Mouse (Mus musculus): Measurements from ENCODE around the gene Efcab8. TPM values are rescaled to one million over a fixed set of nuclear protein-coding genes. Genes with fewer than 3 reads are reported as not detected.

The Efcab8 gene
- polyA plus RNA-seq, 1 experiment from 2014 or later, result 0.27 TPM

- Histone ChIP-seq H3K27me3 (replicated peaks; ENCODE audit: control insufficient read depth, insufficient read depth, low read length) (no peaks in the 10 kb centered on the region), H3K36me3 (ENCODE audit: control insufficient read depth, insufficient read depth) (no peaks in the 10 kb centered on the region), H3K9me3 (ENCODE audit: control insufficient read depth, low read length) (no peaks in the 10 kb centered on the region), H3K27ac (ENCODE audit: low read length) (no peak overlapping the region), H3K4me2 (ENCODE audit: low read length) (no peak overlapping the region), H3K9ac (replicated peaks; ENCODE audit: low read depth, low read length) (no peak overlapping the region), H3K4me1 (replicated peaks; ENCODE audit: control insufficient read depth, insufficient read depth, low read length) (no peaks in the 10 kb centered on the region), H3K4me3 (replicated peaks; ENCODE audit: low read length) (no peak overlapping the region)
- no peak for ATAC-seq
- WGBS, result 81% methylated on average over 6 of the region's 6 CpGs
Observed at GRCm38 (mm10) chr2:153850351-153851029, 70.8 kb downstream of the Efcab8 start.

- no peak overlapping the region for H3K4me2 ChIP-seq (ENCODE audit: low read length)
- no peaks in the 10 kb centered on the region for H3K9me3 ChIP-seq (ENCODE audit: control insufficient read depth, low read length)
- no peak overlapping the region for H3K27ac ChIP-seq (ENCODE audit: low read length)
- H3K27me3 ChIP-seq (replicated peaks; ENCODE audit: control insufficient read depth, insufficient read depth, low read length), result no peaks in the 10 kb centered on the region
- H3K36me3 ChIP-seq (ENCODE audit: control insufficient read depth, insufficient read depth), result no peaks in the 10 kb centered on the region
- H3K4me3 ChIP-seq (replicated peaks; ENCODE audit: low read length), result no peak overlapping the region
- no peak overlapping the region for H3K9ac ChIP-seq (replicated peaks; ENCODE audit: low read depth, low read length)
- 46% methylated on average over 4 of the region's 4 CpGs for WGBS
- no peaks in the 10 kb centered on the region for H3K4me1 ChIP-seq (replicated peaks; ENCODE audit: control insufficient read depth, insufficient read depth, low read length)
- ATAC-seq, result no peak
Observed at GRCm38 (mm10) chr2:153851030-153851360, 71.3 kb downstream of the Efcab8 start.

- no peaks in the 10 kb centered on the region for H3K9me3 ChIP-seq (ENCODE audit: control insufficient read depth, low read length)
- WGBS, result 7% methylated on average over 5 of the region's 5 CpGs
- ATAC-seq, result no peak
Observed at GRCm38 (mm10) chr2:153853544-153853943, 73.8 kb downstream of the Efcab8 start.

GRCm38 (mm10) chr2:153859581-153859980 is 79.8 kb downstream of the Efcab8 start:
- Histone ChIP-seq H3K9me3 (ENCODE audit: control insufficient read depth, low read length) (no peaks in the 10 kb centered on the region), H3K4me3 (replicated peaks; ENCODE audit: low read length) (no peak overlapping the region), H3K4me1 (replicated peaks; ENCODE audit: control insufficient read depth, insufficient read depth, low read length) (no peaks in the 10 kb centered on the region), H3K4me2 (ENCODE audit: low read length) (no peak overlapping the region), H3K9ac (replicated peaks; ENCODE audit: low read depth, low read length) (no peak overlapping the region), H3K27me3 (replicated peaks; ENCODE audit: control insufficient read depth, insufficient read depth, low read length) (no peaks in the 10 kb centered on the region), H3K36me3 (ENCODE audit: control insufficient read depth, insufficient read depth) (no peaks in the 10 kb centered on the region), H3K27ac (ENCODE audit: low read length) (no peak overlapping the region)
- no peak for ATAC-seq
- WGBS, result 90% methylated on average over 2 of the region's 2 CpGs

More at GRCm38 (mm10) chr2:153853544-153853943, 73.8 kb downstream of the Efcab8 start:
- no peak overlapping the region for H3K9ac ChIP-seq (replicated peaks; ENCODE audit: low read depth, low read length)
- no peak overlapping the region for H3K4me2 ChIP-seq (ENCODE audit: low read length)
- no peaks in the 10 kb centered on the region for H3K36me3 ChIP-seq (ENCODE audit: control insufficient read depth, insufficient read depth)
- no peaks in the 10 kb centered on the region for H3K27me3 ChIP-seq (replicated peaks; ENCODE audit: control insufficient read depth, insufficient read depth, low read length)
- H3K4me3 ChIP-seq (replicated peaks; ENCODE audit: low read length), result no peak overlapping the region
- H3K4me1 ChIP-seq (replicated peaks; ENCODE audit: control insufficient read depth, insufficient read depth, low read length), result no peaks in the 10 kb centered on the region
- no peak overlapping the region for H3K27ac ChIP-seq (ENCODE audit: low read length)

- Histone ChIP-seq H3K36me3 (ENCODE audit: control insufficient read depth, insufficient read depth) (no peaks in the 10 kb centered on the region), H3K9me3 (ENCODE audit: control insufficient read depth, low read length) (no peaks in the 10 kb centered on the region), H3K27me3 (replicated peaks; ENCODE audit: control insufficient read depth, insufficient read depth, low read length) (no peaks in the 10 kb centered on the region), H3K27ac (ENCODE audit: low read length) (no peak overlapping the region), H3K9ac (replicated peaks; ENCODE audit: low read depth, low read length) (no peak overlapping the region), H3K4me2 (ENCODE audit: low read length) (no peak overlapping the region), H3K4me1 (replicated peaks; ENCODE audit: control insufficient read depth, insufficient read depth, low read length) (no peaks in the 10 kb centered on the region), H3K4me3 (replicated peaks; ENCODE audit: low read length) (no peak overlapping the region)
- ATAC-seq, result no peak
- WGBS, result 92% methylated on average over 11 of the region's 11 CpGs
Observed at GRCm38 (mm10) chr2:153860315-153860714, 80.6 kb downstream of the Efcab8 start.

- no peak overlapping the region for H3K9ac ChIP-seq (replicated peaks; ENCODE audit: low read depth, low read length)
- ATAC-seq, result no peak
- 67% methylated on average over 3 of the region's 3 CpGs for whole genome bisulfite sequencing
- no peaks in the 10 kb centered on the region for H3K9me3 ChIP-seq (ENCODE audit: control insufficient read depth, low read length)
- no peaks in the 10 kb centered on the region for H3K27me3 ChIP-seq (replicated peaks; ENCODE audit: control insufficient read depth, insufficient read depth, low read length)
- H3K36me3 ChIP-seq (ENCODE audit: control insufficient read depth, insufficient read depth), result no peaks in the 10 kb centered on the region
- H3K4me2 ChIP-seq (ENCODE audit: low read length), result no peak overlapping the region
- H3K4me3 ChIP-seq (replicated peaks; ENCODE audit: low read length), result no peak overlapping the region
- H3K27ac ChIP-seq (ENCODE audit: low read length), result no peak overlapping the region
- H3K4me1 ChIP-seq (replicated peaks; ENCODE audit: control insufficient read depth, insufficient read depth, low read length), result no peaks in the 10 kb centered on the region
Observed at GRCm38 (mm10) chr2:153860715-153861114, 81.0 kb downstream of the Efcab8 start.

GRCm38 (mm10) chr2:153861960-153862359 is 82.2 kb downstream of the Efcab8 start:
- WGBS, result 80% methylated on average over 3 of the region's 3 CpGs
- Histone ChIP-seq H3K9me3 (ENCODE audit: control insufficient read depth, low read length) (no peaks in the 10 kb centered on the region), H3K4me3 (replicated peaks; ENCODE audit: low read length) (no peak overlapping the region), H3K4me1 (replicated peaks; ENCODE audit: control insufficient read depth, insufficient read depth, low read length) (no peaks in the 10 kb centered on the region), H3K4me2 (ENCODE audit: low read length) (no peak overlapping the region), H3K27ac (ENCODE audit: low read length) (no peak overlapping the region), H3K27me3 (replicated peaks; ENCODE audit: control insufficient read depth, insufficient read depth, low read length) (no peaks in the 10 kb centered on the region), H3K36me3 (ENCODE audit: control insufficient read depth, insufficient read depth) (no peaks in the 10 kb centered on the region), H3K9ac (replicated peaks; ENCODE audit: low read depth, low read length) (no peak overlapping the region)
- ATAC-seq, result no peak

GRCm38 (mm10) chr2:153870984-153871383 is 91.3 kb downstream of the Efcab8 start, which contains the start of gene Sun5:
Gene Sun5, minus strand, starts transcription at chr2:153871084.
- 93% methylated on average over 4 of the region's 4 CpGs for WGBS
- Histone ChIP-seq H3K27me3 (replicated peaks; ENCODE audit: control insufficient read depth, insufficient read depth, low read length) (no peaks in the 10 kb centered on the region), H3K4me1 (replicated peaks; ENCODE audit: control insufficient read depth, insufficient read depth, low read length) (peaks cover 2% of the 10 kb centered on the region; the same call in 1 of the 2 replicates), H3K9me3 (ENCODE audit: control insufficient read depth, low read length) (no peaks in the 10 kb centered on the region), H3K4me2 (ENCODE audit: low read length) (no peak within 1 kb of the TSS), H3K9ac (replicated peaks; ENCODE audit: low read depth, low read length) (no peak within 1 kb of the TSS), H3K4me3 (replicated peaks; ENCODE audit: low read length) (no peak within 1 kb of the TSS), H3K36me3 (ENCODE audit: control insufficient read depth, insufficient read depth) (no peaks in the 10 kb centered on the region), H3K27ac (ENCODE audit: low read length) (no peak within 1 kb of the TSS)
- ATAC-seq, result no peak

GRCm38 (mm10) chr2:153874745-153875144 is 95.0 kb downstream of the Efcab8 start, which contains the start of gene Bpifb2:
Gene Bpifb2, plus strand, starts transcription at chr2:153875045.
- no peaks in the 10 kb centered on the region for H3K27me3 ChIP-seq (replicated peaks; ENCODE audit: control insufficient read depth, insufficient read depth, low read length)
- WGBS, result 82% methylated on average over 9 of the region's 9 CpGs
- peaks cover 3% of the 10 kb centered on the region; the same call in 1 of the 2 replicates for H3K4me1 ChIP-seq (replicated peaks; ENCODE audit: control insufficient read depth, insufficient read depth, low read length)
- no peaks in the 10 kb centered on the region for H3K9me3 ChIP-seq (ENCODE audit: control insufficient read depth, low read length)
- H3K27ac ChIP-seq (ENCODE audit: low read length), result no peak within 1 kb of the TSS
- H3K4me2 ChIP-seq (ENCODE audit: low read length), result no peak within 1 kb of the TSS
- no peaks in the 10 kb centered on the region for H3K36me3 ChIP-seq (ENCODE audit: control insufficient read depth, insufficient read depth)
- no peak within 1 kb of the TSS for H3K9ac ChIP-seq (replicated peaks; ENCODE audit: low read depth, low read length)
- H3K4me3 ChIP-seq (replicated peaks; ENCODE audit: low read length), result no peak within 1 kb of the TSS
- no peak for ATAC-seq

Measured in forebrain, embryonic 16.5 days (tissue).